ENCODE assay signal across 18 mouse cellular contexts in the genomic region with DNA sequence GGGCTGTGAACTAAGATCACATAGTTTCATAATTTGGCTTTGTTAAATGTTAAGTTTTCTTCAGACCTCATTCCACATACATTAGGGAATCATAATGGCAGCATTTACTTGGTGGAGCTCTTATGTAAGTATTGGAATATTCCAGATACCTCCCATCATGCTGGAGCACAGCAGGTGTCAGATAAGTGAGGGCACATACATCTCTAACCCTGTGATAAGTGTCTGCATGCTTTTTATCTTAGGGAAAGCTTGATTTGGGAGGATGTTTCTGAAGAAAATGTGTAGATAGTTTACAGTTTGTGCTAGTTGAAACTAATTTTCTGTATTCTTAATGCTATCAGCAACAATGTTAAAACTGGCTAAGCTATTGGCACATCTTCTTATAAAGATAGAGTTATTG. TPM values are rescaled to one million over a fixed set of nuclear protein-coding genes. Genes with fewer than 3 reads are reported as not detected.
DNase-seq lines count a peak whose midpoint lies in the region; ATAC-seq lines count a peak whose summit lies in the region.
"Had no signal": no experiment of that assay in that cellular context is flagged by ENCODE, and none has a peak within 500 bp of the region (broad histone marks: within the 10 kb centered on the region; RNA-seq: fewer than 3 reads in every experiment).

No protein-coding gene starts in this region.

- peak overlapping the region; percentile 70 for H3K27ac ChIP-seq in liver, embryonic 12.5 days
- H3K27ac ChIP-seq in liver, embryonic 16.5 days (ENCODE audit: low read length), result peak overlapping the region; percentile 56
- no peak overlapping the region for H3K27ac ChIP-seq in embryonic facial prominence, embryonic 10.5 days (replicated peaks)
- H3K27ac ChIP-seq: embryonic facial prominence, embryonic 13.5 days; forebrain, embryonic 10.5 days; gastrocnemius, adult 2 months; hindbrain, embryonic 10.5 days; hindbrain, embryonic 14.5 days had no signal

- DNase-seq in c-Kit-positive CD71-positive TER-119-negative erythroid progenitor cells, embryonic 14.5 days (ENCODE audit: low read depth), result peak; percentile 40
- DNase-seq in cerebellum, adult 9-11 months, result no peak
- DNase-seq in embryonic facial prominence, embryonic 10.5 days (ENCODE audit: low spot score), result no peak
- DNase-seq: adrenal gland, postnatal 10 days; cerebellum, postnatal 14 days; embryo, embryonic 11 days; gastrocnemius, adult 2 months; gastrocnemius, postnatal 25 days had no signal

- H3K9ac ChIP-seq in liver, embryonic 12.5 days, result 0 out of 2 replicates have a peak overlapping the region, but pooled peaks have one; percentile 22
- H3K9ac ChIP-seq in liver, embryonic 16.5 days (ENCODE audit: low read depth, low read length), result no peak overlapping the region
- H3K9ac ChIP-seq: embryonic facial prominence, embryonic 13.5 days; heart, embryonic 12.5 days; hindbrain, embryonic 14.5 days had no signal

- no peaks in the 10 kb centered on the region for H3K9me3 ChIP-seq in liver, embryonic 12.5 days (replicated peaks)
- H3K9me3 ChIP-seq in liver, embryonic 16.5 days (replicated peaks; ENCODE audit: control insufficient read depth, low read length), result no peaks in the 10 kb centered on the region
- H3K9me3 ChIP-seq in embryonic facial prominence, embryonic 10.5 days, result no peaks in the 10 kb centered on the region
- H3K9me3 ChIP-seq: embryonic facial prominence, embryonic 13.5 days; forebrain, embryonic 10.5 days; heart, embryonic 12.5 days; hindbrain, embryonic 10.5 days had no signal

- no peaks in the 10 kb centered on the region for H3K27me3 ChIP-seq in liver, embryonic 12.5 days (replicated peaks)
- H3K27me3 ChIP-seq in liver, embryonic 16.5 days (ENCODE audit: control insufficient read depth, insufficient read depth, low read depth, low read length), result no peaks in the 10 kb centered on the region
- H3K27me3 ChIP-seq in embryonic facial prominence, embryonic 10.5 days (replicated peaks; ENCODE audit: low read depth, poor library complexity, severe bottlenecking), result no peaks in the 10 kb centered on the region
- H3K27me3 ChIP-seq: embryonic facial prominence, embryonic 13.5 days; heart, embryonic 12.5 days had no signal

- peaks cover 17% of the 10 kb centered on the region for H3K36me3 ChIP-seq in liver, embryonic 12.5 days
- no peaks in the 10 kb centered on the region for H3K36me3 ChIP-seq in liver, embryonic 16.5 days (ENCODE audit: control insufficient read depth, insufficient read depth)
- H3K36me3 ChIP-seq in embryonic facial prominence, embryonic 10.5 days (replicated peaks), result peaks cover 28% of the 10 kb centered on the region

- H3K4me3 ChIP-seq in liver, embryonic 12.5 days, result no peak overlapping the region
- H3K4me3 ChIP-seq in liver, embryonic 16.5 days (ENCODE audit: low read depth, low read length), result no peak overlapping the region
- H3K4me3 ChIP-seq in embryonic facial prominence, embryonic 10.5 days, result no peak overlapping the region
- H3K4me3 ChIP-seq: embryonic facial prominence, embryonic 13.5 days; forebrain, embryonic 10.5 days; gastrocnemius, adult 2 months; heart, embryonic 12.5 days; hindbrain, embryonic 10.5 days had no signal

- peak; percentile 89 for ATAC-seq in liver, embryonic 12.5 days
- ATAC-seq in liver, embryonic 16.5 days (ENCODE audit: low read depth), result peak; percentile 90
- ATAC-seq in megakaryocyte-erythroid progenitor cell, adult 5-6 weeks (replicated peaks; ENCODE audit: low FRiP score, low TSS enrichment, poor library complexity, severe bottlenecking), result peak; percentile 71
- ATAC-seq in monocyte, adult 5-6 weeks (replicated peaks; ENCODE audit: insufficient number of reproducible peaks, low FRiP score, low TSS enrichment, poor library complexity, severe bottlenecking), result no peak
- ATAC-seq: forebrain, embryonic 14.5 days had no signal

- H3K4me2 ChIP-seq in liver, embryonic 12.5 days, result peak overlapping the region; percentile 47
- H3K4me2 ChIP-seq in liver, embryonic 16.5 days (ENCODE audit: low read depth, low read length), result peak overlapping the region; percentile 35
- H3K4me2 ChIP-seq: embryonic facial prominence, embryonic 13.5 days; heart, embryonic 12.5 days; hindbrain, embryonic 14.5 days had no signal

- H3K4me1 ChIP-seq in liver, embryonic 12.5 days, result peaks cover 56% of the 10 kb centered on the region
- peaks cover 6% of the 10 kb centered on the region for H3K4me1 ChIP-seq in liver, embryonic 16.5 days (ENCODE audit: control insufficient read depth, low read depth, low read length)
- H3K4me1 ChIP-seq in embryonic facial prominence, embryonic 10.5 days, result no peaks in the 10 kb centered on the region
- H3K4me1 ChIP-seq: forebrain, embryonic 10.5 days had no signal

RNA-seq across cellular contexts. Expression of a gene that starts 8.2 kb away (rescaled TPM):
- polyA plus RNA-seq in liver, embryonic 12.5 days (2016; fragmentation: Nextera tagmentation; extraction: Ambion mirVana), result 36.9 and 37.8 TPM in 2 replicates
- 12.5 and 13.6 TPM in 2 replicates for polyA plus RNA-seq in liver, embryonic 16.5 days (2015; fragmentation: Nextera tagmentation; extraction: Ambion mirVana)
- 104 and 164 TPM in 2 replicates for total RNA-seq in megakaryocyte-erythroid progenitor cell, adult 5-6 weeks (2014; fragmentation: Nextera tagmentation)
- total RNA-seq in megakaryocyte-erythroid progenitor cell, adult 5-6 weeks (2017), result 230 and 254 TPM in 2 replicates
- total RNA-seq in monocyte, adult 5-6 weeks (2017), result 215 to 232 TPM (median 220 TPM) in 3 replicates
- 75.5 and 79.2 TPM in 2 replicates for polyA plus RNA-seq in embryonic facial prominence, embryonic 10.5 days (2016; fragmentation: Nextera tagmentation; extraction: Ambion mirVana)
